Mouse (Mus musculus): Measurements from ENCODE around the gene Teddm3. TPM values are rescaled to one million over a fixed set of nuclear protein-coding genes. Genes with fewer than 3 reads are reported as not detected.
"Not testable (repeated sequence)": the region's sequence is repeated elsewhere in the genome, so short reads cannot be mapped to it uniquely, and the experiment has no call there.

The Teddm3 gene
- total RNA-seq, 2 experiments from 2014 or later, result not detected

DNA sequence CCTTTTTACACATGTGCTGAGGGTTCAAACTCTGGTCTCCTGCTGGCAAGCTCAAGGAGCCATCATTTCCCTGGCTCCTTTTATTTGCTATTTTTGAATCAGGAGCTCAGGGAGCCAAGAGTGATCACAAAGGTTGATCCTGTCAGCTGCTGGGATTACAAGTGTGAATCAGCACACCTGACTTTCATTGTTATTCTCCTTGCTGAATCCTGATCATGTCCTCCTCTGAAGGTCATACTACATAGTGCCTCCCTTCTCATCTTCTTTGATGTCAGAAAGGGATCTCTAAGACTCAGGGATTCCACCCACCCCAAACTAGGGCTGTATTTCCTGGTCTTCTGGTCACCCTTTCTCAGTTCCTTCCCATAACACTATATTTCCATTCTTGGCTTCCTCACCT, 3.9 kb downstream of the Teddm3 start:
- no peak for DNase-seq

DNA sequence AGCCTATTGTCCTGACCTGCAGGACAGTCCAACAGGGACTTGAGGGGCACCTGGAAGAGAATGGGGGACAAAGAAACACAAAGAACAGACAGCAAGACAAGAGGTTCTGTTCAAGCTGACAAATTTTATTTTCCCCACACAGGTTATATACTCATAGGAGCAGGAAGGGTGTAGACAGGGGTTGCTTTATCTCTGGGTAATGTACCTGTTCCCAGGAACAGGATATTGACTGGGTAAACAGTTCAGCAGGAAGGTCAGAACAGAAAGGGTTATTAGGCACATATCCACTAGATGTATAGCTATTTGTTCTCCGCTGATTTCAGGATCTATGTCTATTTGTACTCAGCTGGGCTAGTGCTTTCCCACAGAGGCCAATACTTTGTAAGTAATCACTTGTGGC, 5.3 kb downstream of the Teddm3 start:
- DNase-seq, result not testable (repeated sequence)

DNA sequence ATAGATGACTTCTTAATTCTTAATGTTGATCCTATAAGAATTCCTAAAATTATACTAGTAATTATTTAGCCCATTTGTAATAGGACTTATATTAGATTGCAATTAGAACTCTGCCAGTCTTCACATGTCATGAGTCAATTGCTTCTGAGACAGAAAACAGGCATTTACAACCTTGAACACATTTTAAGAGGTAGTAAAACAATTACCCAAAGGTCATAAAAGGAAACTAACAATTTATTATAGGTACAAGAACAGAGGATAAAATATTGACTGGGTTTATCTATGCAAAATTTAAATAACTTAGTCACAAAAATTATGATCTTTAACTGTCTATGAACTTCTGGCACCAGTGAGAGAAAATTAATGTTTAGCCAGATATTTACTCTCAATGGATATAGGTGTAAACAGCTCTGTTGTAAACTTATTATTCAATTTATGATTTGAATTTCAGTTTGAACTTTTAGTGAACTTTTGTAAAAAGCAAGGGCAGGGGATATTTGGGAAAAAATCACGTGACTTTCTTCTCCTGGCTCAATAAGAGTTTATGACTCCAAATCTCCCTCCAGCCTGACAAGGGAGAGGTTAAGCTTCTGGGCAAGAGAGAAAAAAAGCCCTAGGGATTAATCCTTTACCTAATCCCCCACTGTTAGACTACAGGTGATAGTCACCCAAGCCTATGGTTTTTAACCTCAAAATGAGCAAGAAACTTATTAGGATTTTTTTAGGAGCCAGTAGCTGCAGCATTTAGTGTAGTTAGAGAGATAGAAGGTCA, 17.3 kb downstream of the Teddm3 start:
- no peak for DNase-seq

DNA sequence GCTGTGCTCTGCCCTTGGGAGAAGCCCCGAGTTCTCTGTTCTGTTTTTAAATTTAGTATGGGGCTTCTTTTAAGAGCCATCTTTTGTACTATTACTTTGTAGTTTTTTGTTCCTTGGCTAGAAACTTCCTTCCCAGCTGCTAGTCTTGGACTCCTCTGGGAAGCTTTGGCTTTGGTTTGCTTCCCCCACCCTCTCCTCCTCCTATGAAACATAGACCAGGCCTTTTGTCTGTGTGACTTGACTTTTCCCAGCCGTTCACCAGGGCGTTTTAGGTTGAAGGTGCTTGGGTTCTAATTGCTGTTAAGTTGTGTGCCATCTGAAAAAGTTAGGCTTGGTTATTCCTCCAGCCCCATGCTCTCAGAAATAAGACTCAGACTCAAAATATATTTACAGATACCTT, 26.1 kb downstream of the Teddm3 start:
- DNase-seq, result peak in 1 of 2 experiments; percentile 7

DNA sequence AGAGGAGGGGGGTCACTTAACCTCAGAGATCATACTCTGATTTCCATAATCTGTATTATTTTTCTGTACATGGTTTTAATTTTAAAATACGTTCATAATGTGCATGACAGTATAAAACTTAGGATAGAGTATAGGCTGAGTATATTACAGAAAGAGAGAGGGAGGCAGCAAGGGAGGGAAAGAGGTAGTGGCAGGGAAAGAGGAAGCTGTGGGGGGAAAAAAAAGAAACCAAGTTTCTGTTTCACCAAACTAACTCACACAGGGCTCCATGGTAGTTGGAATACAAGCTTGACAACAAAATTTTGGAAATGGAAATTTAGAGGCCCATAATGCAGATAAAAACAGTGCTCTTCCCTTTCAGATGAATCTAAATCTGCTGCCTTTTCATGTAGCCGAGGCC, 31.0 kb downstream of the Teddm3 start:
- DNase-seq, result not testable (repeated sequence)

DNA sequence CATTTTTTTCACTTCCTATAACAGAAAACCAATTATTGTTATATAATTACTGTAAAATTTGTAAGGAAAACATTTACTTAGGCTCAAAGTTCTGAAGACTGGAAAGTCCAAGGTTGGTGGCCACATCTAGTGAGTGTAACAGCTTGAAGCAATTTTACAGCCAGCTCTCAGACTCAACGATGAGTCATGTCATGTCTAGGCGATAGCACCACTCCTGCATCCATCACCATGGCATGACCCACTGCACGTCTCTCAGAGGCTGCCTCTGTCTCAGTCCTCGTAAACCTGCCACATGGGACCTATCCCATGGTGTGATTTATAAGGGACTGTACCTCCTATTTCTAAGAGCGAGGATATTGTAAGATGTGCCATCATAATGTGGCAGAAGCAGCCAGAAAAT, 37.7 kb downstream of the Teddm3 start:
- no peak for DNase-seq

DNA sequence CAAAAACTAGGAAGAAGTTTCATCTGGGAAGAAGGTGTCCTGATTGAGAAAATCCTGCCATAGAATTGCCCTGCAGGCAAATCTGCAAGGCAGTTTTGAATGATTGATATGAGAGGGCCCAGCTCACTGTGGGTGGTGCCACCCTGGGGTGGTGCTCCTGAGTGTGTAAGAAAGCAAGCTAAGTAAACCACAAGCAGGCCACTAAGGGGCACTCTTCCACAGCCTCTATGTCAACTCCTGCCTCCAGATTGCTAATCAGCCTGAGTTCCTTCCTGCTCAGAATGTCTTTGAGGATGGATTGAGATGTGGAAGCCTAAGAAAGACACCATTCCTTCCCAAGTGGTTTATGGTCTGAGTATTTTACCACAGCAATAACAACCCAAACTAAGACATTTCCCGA, 44.3 kb downstream of the Teddm3 start:
- no peak for DNase-seq

Other genes with a start within 250 kb of the Teddm3 start
- gene Ephb3, start 50.8 kb upstream of the Teddm3 start, total RNA-seq (2021), result 1 to 10 TPM; 6.8 to 8.3 TPM